Mouse (Mus musculus) cerebellum, adult 11-12 months (tissue): Measurements from ENCODE around the gene Wwox.
A peak's percentile ranks its signal among the peaks of the same experiment; 100 is the strongest.

Source experiments
- DNase-seq: peaks from one replicate; pipeline ENCODE4 v3.0.0; 2022

Gene Wwox

GRCm38 (mm10) chr8:115276281-115276680, 836.8 kb downstream of the Wwox start:
- DNase-seq, result no peak

- DNase-seq, result no peak
Measured at GRCm38 (mm10) chr8:115278291-115278690, 838.8 kb downstream of the Wwox start.

- DNase-seq, result no peak
Measured at GRCm38 (mm10) chr8:115290224-115290623, 850.8 kb downstream of the Wwox start.

- DNase-seq, result no peak
Measured at GRCm38 (mm10) chr8:115296760-115297159, 857.3 kb downstream of the Wwox start.

GRCm38 (mm10) chr8:115302484-115302883, 863.0 kb downstream of the Wwox start:
- no peak for DNase-seq

GRCm38 (mm10) chr8:115307412-115307811, 868.0 kb downstream of the Wwox start:
- no peak for DNase-seq

GRCm38 (mm10) chr8:115311003-115311402, 871.5 kb downstream of the Wwox start:
- no peak for DNase-seq

- DNase-seq, result peak; percentile 71
Measured at GRCm38 (mm10) chr8:115312371-115312770, 872.9 kb downstream of the Wwox start.

GRCm38 (mm10) chr8:115322501-115322900, 883.0 kb downstream of the Wwox start:
- no peak for DNase-seq

- DNase-seq, result no peak
Measured at GRCm38 (mm10) chr8:115330671-115331070, 891.2 kb downstream of the Wwox start.

GRCm38 (mm10) chr8:115333972-115334371, 894.5 kb downstream of the Wwox start:
- DNase-seq, result peak; percentile 13

GRCm38 (mm10) chr8:115336361-115336760, 896.9 kb downstream of the Wwox start:
- DNase-seq, result no peak

GRCm38 (mm10) chr8:115348704-115349103, 909.2 kb downstream of the Wwox start:
- no peak for DNase-seq

GRCm38 (mm10) chr8:115350707-115351106, 911.3 kb downstream of the Wwox start:
- DNase-seq, result no peak

- peak; percentile 35 for DNase-seq
Measured at GRCm38 (mm10) chr8:115357663-115358335, 918.3 kb downstream of the Wwox start.

- no peak for DNase-seq
Measured at GRCm38 (mm10) chr8:115358481-115358880, 919.0 kb downstream of the Wwox start.

- peak; percentile 30 for DNase-seq
Measured at GRCm38 (mm10) chr8:115359701-115360100, 920.2 kb downstream of the Wwox start.

GRCm38 (mm10) chr8:115362518-115362917, 923.1 kb downstream of the Wwox start:
- no peak for DNase-seq

- no peak for DNase-seq
Measured at GRCm38 (mm10) chr8:115374957-115375356, 935.5 kb downstream of the Wwox start.

- peak; percentile 65 for DNase-seq
Measured at GRCm38 (mm10) chr8:115375361-115376047, 936.0 kb downstream of the Wwox start.

- no peak for DNase-seq
Measured at GRCm38 (mm10) chr8:115377321-115377720, 937.9 kb downstream of the Wwox start.

- no peak for DNase-seq
Measured at GRCm38 (mm10) chr8:115380017-115380416, 940.6 kb downstream of the Wwox start.

GRCm38 (mm10) chr8:115390921-115391504, 951.6 kb downstream of the Wwox start:
- no peak for DNase-seq

GRCm38 (mm10) chr8:115395840-115396239, 956.4 kb downstream of the Wwox start:
- no peak for DNase-seq
